Mouse (Mus musculus): ENCODE data around the gene Olfr323. TPM values are rescaled to one million over a fixed set of nuclear protein-coding genes. Genes with fewer than 3 reads are reported as not detected.

Olfr323 gene
- polyA plus RNA-seq, 1 experiment from 2014 or later: not detected

- H3K36me3 ChIP-seq (ENCODE audit: control insufficient read depth, insufficient read depth, low read length): no peaks in the 10 kb centered on the region
These were observed 15.8 kb downstream of the Olfr323 start for GRCm38 (mm10) chr11:58614526-58614925.

GRCm38 (mm10) chr11:58613359-58613758, 16.9 kb downstream of the Olfr323 start:
- 71% methylated on average over 3 of the region's 3 CpGs for WGBS (ENCODE audit: insufficient replicate concordance)

More at GRCm38 (mm10) chr11:58614526-58614925, 15.8 kb downstream of the Olfr323 start:
- H3K27me3 ChIP-seq (ENCODE audit: control insufficient read depth, insufficient read depth, low read length): no peaks in the 10 kb centered on the region; the same call in 1 of the 2 replicates
- no peak overlapping the region for H3K27ac ChIP-seq (ENCODE audit: low read depth, low read length)
- no peak overlapping the region for H3K4me2 ChIP-seq
- H3K9me3 ChIP-seq (replicated peaks; ENCODE audit: control insufficient read depth, low read length): no peaks in the 10 kb centered on the region
- no peak for ATAC-seq (replicated peaks; ENCODE audit: insufficient number of reproducible peaks, low FRiP score, low TSS enrichment)
- no peaks in the 10 kb centered on the region for H3K4me1 ChIP-seq (ENCODE audit: control insufficient read depth, insufficient read depth, low read length)
- H3K9ac ChIP-seq (ENCODE audit: low read depth, low read length): no peak overlapping the region
- no peak overlapping the region for H3K4me3 ChIP-seq (ENCODE audit: low read depth, low read length)

GRCm38 (mm10) chr11:58607030-58607429, 23.3 kb downstream of the Olfr323 start:
- Histone ChIP-seq H3K27ac (ENCODE audit: low read depth, low read length) (no peak overlapping the region), H3K4me1 (ENCODE audit: control insufficient read depth, insufficient read depth, low read length) (no peaks in the 10 kb centered on the region; the same call in 1 of the 2 replicates), H3K4me3 (ENCODE audit: low read depth, low read length) (no peak overlapping the region), H3K9me3 (replicated peaks; ENCODE audit: control insufficient read depth, low read length) (no peaks in the 10 kb centered on the region), H3K36me3 (ENCODE audit: control insufficient read depth, insufficient read depth, low read length) (no peaks in the 10 kb centered on the region), H3K9ac (ENCODE audit: low read depth, low read length) (no peak overlapping the region), H3K4me2 (no peak overlapping the region), H3K27me3 (ENCODE audit: control insufficient read depth, insufficient read depth, low read length) (no peaks in the 10 kb centered on the region)
- no peak for ATAC-seq (replicated peaks; ENCODE audit: insufficient number of reproducible peaks, low FRiP score, low TSS enrichment)
- WGBS (ENCODE audit: insufficient replicate concordance): 84% methylated on average over 6 of the region's 6 CpGs

More at GRCm38 (mm10) chr11:58613359-58613758, 16.9 kb downstream of the Olfr323 start:
- Histone ChIP-seq H3K4me2 (no peak overlapping the region), H3K9me3 (replicated peaks; ENCODE audit: control insufficient read depth, low read length) (no peaks in the 10 kb centered on the region), H3K27ac (ENCODE audit: low read depth, low read length) (no peak overlapping the region), H3K4me1 (ENCODE audit: control insufficient read depth, insufficient read depth, low read length) (no peaks in the 10 kb centered on the region), H3K4me3 (ENCODE audit: low read depth, low read length) (no peak overlapping the region), H3K9ac (ENCODE audit: low read depth, low read length) (no peak overlapping the region), H3K27me3 (ENCODE audit: control insufficient read depth, insufficient read depth, low read length) (no peaks in the 10 kb centered on the region; the same call in 1 of the 2 replicates), H3K36me3 (ENCODE audit: control insufficient read depth, insufficient read depth, low read length) (no peaks in the 10 kb centered on the region)
- ATAC-seq (replicated peaks; ENCODE audit: insufficient number of reproducible peaks, low FRiP score, low TSS enrichment): no peak

- WGBS (ENCODE audit: insufficient replicate concordance): 71% methylated on average over 12 of the region's 12 CpGs
- Histone ChIP-seq H3K4me2 (no peak overlapping the region), H3K9me3 (replicated peaks; ENCODE audit: control insufficient read depth, low read length) (no peaks in the 10 kb centered on the region), H3K36me3 (ENCODE audit: control insufficient read depth, insufficient read depth, low read length) (no peaks in the 10 kb centered on the region), H3K4me1 (ENCODE audit: control insufficient read depth, insufficient read depth, low read length) (no peaks in the 10 kb centered on the region; the same call in 1 of the 2 replicates), H3K4me3 (ENCODE audit: low read depth, low read length) (no peak overlapping the region), H3K27ac (ENCODE audit: low read depth, low read length) (no peak overlapping the region), H3K27me3 (ENCODE audit: control insufficient read depth, insufficient read depth, low read length) (no peaks in the 10 kb centered on the region), H3K9ac (ENCODE audit: low read depth, low read length) (no peak overlapping the region)
- ATAC-seq (replicated peaks; ENCODE audit: insufficient number of reproducible peaks, low FRiP score, low TSS enrichment): no peak
These were observed 24.0 kb downstream of the Olfr323 start for GRCm38 (mm10) chr11:58606177-58606919.

- H3K9ac ChIP-seq (ENCODE audit: low read depth, low read length): no peak overlapping the region
- no peak for ATAC-seq (replicated peaks; ENCODE audit: insufficient number of reproducible peaks, low FRiP score, low TSS enrichment)
- H3K4me1 ChIP-seq (ENCODE audit: control insufficient read depth, insufficient read depth, low read length): no peaks in the 10 kb centered on the region; the same call in 1 of the 2 replicates
- H3K36me3 ChIP-seq (ENCODE audit: control insufficient read depth, insufficient read depth, low read length): no peaks in the 10 kb centered on the region
- no peaks in the 10 kb centered on the region for H3K9me3 ChIP-seq (replicated peaks; ENCODE audit: control insufficient read depth, low read length)
- no peaks in the 10 kb centered on the region for H3K27me3 ChIP-seq (ENCODE audit: control insufficient read depth, insufficient read depth, low read length)
- no peak overlapping the region for H3K27ac ChIP-seq (ENCODE audit: low read depth, low read length)
- H3K4me3 ChIP-seq (ENCODE audit: low read depth, low read length): no peak overlapping the region
- no peak overlapping the region for H3K4me2 ChIP-seq
- WGBS (ENCODE audit: insufficient replicate concordance): 47% methylated on average over 3 of the region's 3 CpGs
These were observed 25.1 kb downstream of the Olfr323 start for GRCm38 (mm10) chr11:58605228-58605627.

GRCm38 (mm10) chr11:58604688-58605087, 25.6 kb downstream of the Olfr323 start:
- H3K9ac ChIP-seq (ENCODE audit: low read depth, low read length): no peak overlapping the region
- no peaks in the 10 kb centered on the region for H3K36me3 ChIP-seq (ENCODE audit: control insufficient read depth, insufficient read depth, low read length)
- H3K27me3 ChIP-seq (ENCODE audit: control insufficient read depth, insufficient read depth, low read length): no peaks in the 10 kb centered on the region
- no peak overlapping the region for H3K27ac ChIP-seq (ENCODE audit: low read depth, low read length)
- H3K4me1 ChIP-seq (ENCODE audit: control insufficient read depth, insufficient read depth, low read length): no peaks in the 10 kb centered on the region; the same call in 1 of the 2 replicates
- ATAC-seq (replicated peaks; ENCODE audit: insufficient number of reproducible peaks, low FRiP score, low TSS enrichment): no peak
- no peak overlapping the region for H3K4me2 ChIP-seq
- 66% methylated on average over 2 of the region's 2 CpGs for WGBS (ENCODE audit: insufficient replicate concordance)
- no peak overlapping the region for H3K4me3 ChIP-seq (ENCODE audit: low read depth, low read length)
- no peaks in the 10 kb centered on the region for H3K9me3 ChIP-seq (replicated peaks; ENCODE audit: control insufficient read depth, low read length)

GRCm38 (mm10) chr11:58602800-58603560, 27.3 kb downstream of the Olfr323 start:
- ATAC-seq (replicated peaks; ENCODE audit: insufficient number of reproducible peaks, low FRiP score, low TSS enrichment): no peak
- WGBS (ENCODE audit: insufficient replicate concordance): 72% methylated on average over 6 of the region's 6 CpGs
- Histone ChIP-seq H3K9me3 (replicated peaks; ENCODE audit: control insufficient read depth, low read length) (no peaks in the 10 kb centered on the region), H3K4me1 (ENCODE audit: control insufficient read depth, insufficient read depth, low read length) (no peaks in the 10 kb centered on the region; the same call in 1 of the 2 replicates), H3K9ac (ENCODE audit: low read depth, low read length) (no peak overlapping the region), H3K4me3 (ENCODE audit: low read depth, low read length) (no peak overlapping the region), H3K27me3 (ENCODE audit: control insufficient read depth, insufficient read depth, low read length) (no peaks in the 10 kb centered on the region), H3K4me2 (no peak overlapping the region), H3K27ac (ENCODE audit: low read depth, low read length) (no peak overlapping the region), H3K36me3 (ENCODE audit: control insufficient read depth, insufficient read depth, low read length) (no peaks in the 10 kb centered on the region)

GRCm38 (mm10) chr11:58602062-58602461, 28.2 kb downstream of the Olfr323 start:
- no peak overlapping the region for H3K4me3 ChIP-seq (ENCODE audit: low read depth, low read length)
- H3K27me3 ChIP-seq (ENCODE audit: control insufficient read depth, insufficient read depth, low read length): no peaks in the 10 kb centered on the region
- no peaks in the 10 kb centered on the region for H3K9me3 ChIP-seq (replicated peaks; ENCODE audit: control insufficient read depth, low read length)
- H3K4me1 ChIP-seq (ENCODE audit: control insufficient read depth, insufficient read depth, low read length): no peaks in the 10 kb centered on the region; the same call in 1 of the 2 replicates
- no peak overlapping the region for H3K9ac ChIP-seq (ENCODE audit: low read depth, low read length)
- ATAC-seq (replicated peaks; ENCODE audit: insufficient number of reproducible peaks, low FRiP score, low TSS enrichment): no peak
- no peak overlapping the region for H3K27ac ChIP-seq (ENCODE audit: low read depth, low read length)
- no peaks in the 10 kb centered on the region for H3K36me3 ChIP-seq (ENCODE audit: control insufficient read depth, insufficient read depth, low read length)
- H3K4me2 ChIP-seq: no peak overlapping the region
